In genomic region chr17:47901782-47902181, GRCm38 (mm10) we compare ENCODE assay signal across 11 mouse cellular contexts. TPM values are rescaled to one million over a fixed set of nuclear protein-coding genes. Genes with fewer than 3 reads are reported as not detected.
DNase-seq lines count a peak whose midpoint lies in the region; TF ChIP-seq lines count a peak whose summit lies in the region.
"Had no signal": no experiment of that assay in that cellular context is flagged by ENCODE, and none has a peak within 500 bp of the region (broad histone marks: within the 10 kb centered on the region; RNA-seq: fewer than 3 reads in every experiment).

No protein-coding gene starts in this region.

- peak; percentile 31 to 69 for DNase-seq in adrenal gland, adult (ENCODE audit: inconsistent age in 2 of 2, low spot score in 1 of 2)
- no peak for DNase-seq in adrenal gland, postnatal 4 days (ENCODE audit: low spot score in 2 of 2)
- peak; percentile 35 for DNase-seq in kidney, adult 9 months
- no peak for DNase-seq in kidney, postnatal 14 days
- peak; percentile 36 for DNase-seq in CD4-positive helper T cell, adult 2 months (ENCODE audit: low read depth, low spot score)
- no peak for DNase-seq in right cerebral cortex, postnatal 14 days
- no peak for DNase-seq in left cerebral cortex, postnatal 14 days (ENCODE audit: low spot score in 2 of 2)
- DNase-seq: gastrocnemius, postnatal 14 days had no signal

- H3K4me1 ChIP-seq in cortical plate, adult 2 months (ENCODE audit: control insufficient read depth, insufficient read depth, low read length): no peaks in the 10 kb centered on the region

- no peak overlapping the region for H3K4me3 ChIP-seq in cortical plate, adult 2 months (ENCODE audit: insufficient read depth, low read length)
- H3K4me3 ChIP-seq: hindbrain, embryonic 13.5 days; lung, embryonic 15.5 days had no signal

- intact Hi-C loops in left cerebral cortex, postnatal 14 days (cut with DNase I): no loop called here

- H3K27ac ChIP-seq in cortical plate, adult 2 months (ENCODE audit: insufficient read depth, low read length): no peak overlapping the region
- H3K27ac ChIP-seq: hindbrain, embryonic 13.5 days; lung, embryonic 15.5 days had no signal

- peak; percentile 30; the same call in 1 of the 2 replicates for TF ChIP-seq CTCF in cortical plate, adult 2 months (IDR thresholded peaks at IDR 0.05; ENCODE audit: extremely low read depth, insufficient read depth, low read length)

- TF ChIP-seq POLR2A in cortical plate, adult 2 months (IDR thresholded peaks at IDR 0.05; ENCODE audit: extremely low read depth, insufficient read depth, low read length): no peak

RNA-seq across cellular contexts. Expression of gene Foxp4, which starts 22.7 kb away (rescaled TPM):
- total RNA-seq in adrenal gland, postnatal 4 days (2021): 10 to 100 TPM; 37.8 to 41.2 TPM
- polyA plus RNA-seq in cortical plate, adult 2 months (2012; rRNA removed): 44.5 and 48.1 TPM in 2 replicates
- total RNA-seq in left cerebral cortex, postnatal 14 days (2021): 10 to 100 TPM; 43.1 to 55.1 TPM

Comparison
In these comparisons a context has a peak if more than half of its experiments do, and no peak if none do; other contexts are left out.
1. DNase-seq: peak in adrenal gland, adult (2 of 2), kidney, adult 9 months (single experiment) and CD4-positive helper T cell, adult 2 months (single experiment); none in adrenal gland, postnatal 4 days (0 of 2), kidney, postnatal 14 days (single experiment), right cerebral cortex, postnatal 14 days (single experiment) and left cerebral cortex, postnatal 14 days (0 of 2).